Mouse (Mus musculus) layer of hippocampus, adult 6 months (tissue): Measurements from ENCODE around the gene Fbxo8. TPM values are rescaled to one million over a fixed set of nuclear protein-coding genes. Genes with fewer than 3 reads are reported as not detected.

Experiments
- long read RNA-seq, 2 experiments: library from polyadenylated mRNA; unstranded; transcript quantifications; one replicate each; pipeline ENCODE4 v2.0.0; 2019 to 2020
- microRNA-seq: library from miRNA; unstranded; fragments of <30 nt; microRNA quantifications from one replicate; pipeline ENCODE4 v1.2.0, GENCODE M21; 2020
- polyA plus RNA-seq: library from polyadenylated mRNA; unstranded; fragments of <200 nt; fragmentation: Nextera tagmentation; gene quantifications from 2 replicates; pipeline ENCODE4 v1.2.3, GENCODE M21; 2021

The Fbxo8 gene
- 21.3 and 24.6 TPM in 2 replicates for polyA plus RNA-seq
- long read RNA-seq, experiment 1, transcript Fbxo8-201 (6 exons, 3,571 nt): major isoform, 22 of 32 reads
- long read RNA-seq, experiment 1, partial matches to known transcripts: 1 of 32 reads
- long read RNA-seq, experiment 1, other reads (novel, unspliced or antisense): 9 of 32 reads
- long read RNA-seq, experiment 2, transcript Fbxo8-201 (6 exons, 3,571 nt): major isoform, 64 of 91 reads
- long read RNA-seq, experiment 2, partial matches to known transcripts: 1 of 91 reads
- long read RNA-seq, experiment 2, other reads (novel, unspliced or antisense): 21 of 91 reads

DNA sequence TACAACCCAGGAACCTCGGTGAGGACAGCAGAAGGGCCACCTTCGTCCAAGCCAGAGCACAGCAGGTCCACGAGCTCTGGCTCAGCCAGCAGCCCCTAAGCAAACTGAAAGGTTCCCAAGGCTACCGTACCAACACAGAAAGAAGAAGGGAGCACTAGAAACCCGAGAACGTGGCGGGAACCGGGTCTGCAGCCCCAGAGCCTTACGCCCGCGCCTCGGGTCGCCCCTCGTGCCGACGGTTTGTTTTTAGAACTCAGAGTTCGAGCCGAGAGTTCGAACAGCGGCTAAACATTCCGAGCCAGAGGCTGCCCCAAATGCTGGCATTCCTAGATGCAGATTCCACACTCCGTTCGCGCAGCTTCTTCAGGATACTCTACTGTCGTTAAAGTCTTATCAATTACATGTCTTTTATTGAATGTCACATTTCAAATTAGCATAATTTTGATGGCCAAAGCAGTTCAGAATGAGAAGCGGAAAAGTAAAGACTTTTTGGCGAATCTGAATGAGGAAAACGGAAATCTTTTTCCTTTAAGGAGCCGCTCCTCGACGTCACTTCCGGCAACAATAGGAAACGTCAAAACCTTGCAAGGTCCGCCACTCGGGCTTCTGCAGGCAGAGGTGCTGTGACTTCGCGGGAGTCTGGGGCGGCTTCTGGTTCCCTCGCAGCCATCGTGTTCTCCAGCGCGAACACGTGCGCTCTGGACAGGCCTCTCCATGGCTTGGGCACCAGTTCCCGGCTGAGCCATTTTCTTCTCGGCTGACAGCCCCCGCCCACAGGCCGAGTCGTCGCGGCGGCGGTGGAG is at the start of gene Fbxo8, which contains the start of gene Cep44:
Gene Fbxo8 (plus strand): TSS at position 533 of the 803 bp plus-strand sequence.
Gene Cep44 (minus strand): TSS at position 490 of the 803 bp plus-strand sequence.

Small RNAs within 50 kb of the gene (microRNA-seq; reads per million reads assigned to microRNA genes)
- gene Gm25992: not detected

Other genes starting within 250 kb of the Fbxo8 start
- gene Cep44, start within 50 bp of the Fbxo8 start, polyA plus RNA-seq: 5.4 and 5.7 TPM in 2 replicates